Mouse (Mus musculus) embryonic facial prominence, embryonic 11.5 days (tissue): Measurements from ENCODE around the gene Tbc1d4. TPM values are rescaled to one million over a fixed set of nuclear protein-coding genes. Genes with fewer than 3 reads are reported as not detected.
A peak's percentile ranks its signal among the peaks of the same experiment; 100 is the strongest.

Source experiments
- ATAC-seq: fragments of 200-750 bp; cut with Nextera tagmentation; replicated peaks from 2 replicates; pipeline ENCODE4 v1.8.0; 2017; ENCODE audit warnings: low read depth; ENCODE audit not compliant: insufficient number of reproducible peaks, low FRiP score, low TSS enrichment
- DNase-seq: peaks from one replicate; pipeline ENCODE4 v3.0.0-alpha.2; 2015; ENCODE audit warnings: low spot score
- H3K27ac ChIP-seq: fragments of 300-500 bp; sonication (generic); replicated peaks from 2 replicates; pipeline ENCODE4 v1.5.1; 2014; ENCODE audit warnings: mild to moderate bottlenecking, low read depth, low read length, control low read depth
- H3K27me3 ChIP-seq: fragments of 300-500 bp; sonication (generic); 2 replicates; pipeline ENCODE4 v1.6.1; 2014; ENCODE audit warnings: mild to moderate bottlenecking, low read length, moderate library complexity, mixed read lengths; ENCODE audit not compliant: control insufficient read depth, insufficient read depth
- H3K36me3 ChIP-seq: fragments of 300-500 bp; sonication (generic); replicated peaks from 2 replicates; pipeline ENCODE4 v1.6.1; 2014; ENCODE audit warnings: low read depth, mild to moderate bottlenecking, low read length, moderate library complexity, mixed read lengths; ENCODE audit not compliant: control insufficient read depth, insufficient read depth
- H3K4me1 ChIP-seq: fragments of 300-500 bp; sonication (generic); 2 replicates; pipeline ENCODE4 v1.6.1; 2014; ENCODE audit warnings: low read length, mixed read lengths; ENCODE audit not compliant: control insufficient read depth, insufficient read depth
- H3K4me2 ChIP-seq: fragments of 300-500 bp; sonication (generic); 2 replicates; pipeline ENCODE4 v1.6.1; 2014; ENCODE audit warnings: low read depth, mild to moderate bottlenecking, control low read depth, low read length, moderate library complexity
- H3K4me3 ChIP-seq: fragments of 300-500 bp; sonication (generic); 2 replicates; pipeline ENCODE4 v1.5.1; 2014; ENCODE audit warnings: low read depth, low read length, control low read depth
- H3K9ac ChIP-seq: fragments of 300-500 bp; sonication (generic); replicated peaks from 2 replicates; pipeline ENCODE4 v1.6.1; 2014; ENCODE audit warnings: mild to moderate bottlenecking, control low read depth, low read length
- H3K9me3 ChIP-seq: fragments of 300-500 bp; sonication (generic); replicated peaks from 2 replicates; pipeline ENCODE4 v1.6.1; 2016; ENCODE audit warnings: mild to moderate bottlenecking, low read length, inconsistent platforms, mixed read lengths; ENCODE audit not compliant: control insufficient read depth
- WGBS: fragments of 180-500 bp; shearing (Covaris S2); extraction: QIAGEN DNeasy Blood & Tissue Kit; methylation state at CpG from one replicate; pipeline ENCODE4 v1.1.7; 2014; 5-methylcytosine and 5-hydroxymethylcytosine counted together
- polyA plus RNA-seq: library from polyadenylated mRNA; unstranded; fragments of >200 nt; fragmentation: Nextera tagmentation; extraction: Ambion mirVana; gene quantifications from 2 replicates; pipeline ENCODE4 v1.2.1, GENCODE M21; 2014

Gene Tbc1d4
- polyA plus RNA-seq, 1 experiment from 2014 or later = 5.8 TPM

- ATAC-seq = peak; percentile 97
- H3K9ac ChIP-seq = peak within 1 kb of the TSS; percentile 63
- no peaks in the 10 kb centered on the region for H3K9me3 ChIP-seq
- WGBS = under 1% methylated on average over 33 of the region's 39 CpGs
- no peaks in the 10 kb centered on the region for H3K27me3 ChIP-seq
- H3K4me3 ChIP-seq = peak within 1 kb of the TSS; percentile 69
- H3K4me1 ChIP-seq = no peaks in the 10 kb centered on the region
- H3K27ac ChIP-seq = peak within 1 kb of the TSS; percentile 44; the same call in 1 of the 2 replicates
- DNase-seq = peak; percentile 93
- H3K36me3 ChIP-seq = no peaks in the 10 kb centered on the region
- peak within 1 kb of the TSS; percentile 71 for H3K4me2 ChIP-seq
Measured at GRCm38 (mm10) chr14:101640153-101640843, 31.3 kb upstream of the Tbc1d4 start, which contains the start of gene Commd6. TSS of gene Commd6 (minus strand) at chr14:101640686.

GRCm38 (mm10) chr14:101637381-101637780 is 28.4 kb upstream of the Tbc1d4 start:
- H3K9me3 ChIP-seq = no peaks in the 10 kb centered on the region
- H3K27ac ChIP-seq = no peak overlapping the region
- WGBS = 92% methylated on average over 6 of the region's 6 CpGs
- no peak overlapping the region for H3K4me3 ChIP-seq
- ATAC-seq = no peak
- no peak for DNase-seq
- no peak overlapping the region for H3K9ac ChIP-seq
- no peaks in the 10 kb centered on the region for H3K36me3 ChIP-seq
- no peaks in the 10 kb centered on the region for H3K27me3 ChIP-seq
- no peaks in the 10 kb centered on the region for H3K4me1 ChIP-seq
- H3K4me2 ChIP-seq = no peak overlapping the region

GRCm38 (mm10) chr14:101635765-101636164 is 26.8 kb upstream of the Tbc1d4 start:
- H3K9ac ChIP-seq = no peak overlapping the region
- no peak overlapping the region for H3K4me2 ChIP-seq
- H3K4me1 ChIP-seq = no peaks in the 10 kb centered on the region
- DNase-seq (no peak), ATAC-seq (no peak)
- no peaks in the 10 kb centered on the region for H3K9me3 ChIP-seq
- H3K36me3 ChIP-seq = no peaks in the 10 kb centered on the region
- WGBS = 91% methylated on average over 1 of the region's 1 CpGs
- H3K27me3 ChIP-seq = no peaks in the 10 kb centered on the region
- no peak overlapping the region for H3K4me3 ChIP-seq
- no peak overlapping the region for H3K27ac ChIP-seq

- Histone ChIP-seq H3K9me3 (no peaks in the 10 kb centered on the region), H3K36me3 (no peaks in the 10 kb centered on the region), H3K27ac (no peak overlapping the region), H3K4me1 (no peaks in the 10 kb centered on the region), H3K4me2 (no peak overlapping the region), H3K4me3 (no peak overlapping the region), H3K27me3 (no peaks in the 10 kb centered on the region), H3K9ac (no peak overlapping the region)
- no peak for ATAC-seq
- WGBS = 81% methylated on average over 2 of the region's 2 CpGs
- DNase-seq = no peak
Measured at GRCm38 (mm10) chr14:101630548-101630947, 21.6 kb upstream of the Tbc1d4 start.

GRCm38 (mm10) chr14:101617680-101618079 is 8.7 kb upstream of the Tbc1d4 start:
- Histone ChIP-seq H3K27me3 (no peaks in the 10 kb centered on the region), H3K27ac (no peak overlapping the region), H3K4me2 (no peak overlapping the region), H3K4me3 (no peak overlapping the region), H3K9ac (no peak overlapping the region), H3K36me3 (no peaks in the 10 kb centered on the region), H3K9me3 (no peaks in the 10 kb centered on the region), H3K4me1 (no peaks in the 10 kb centered on the region)
- DNase-seq = no peak
- ATAC-seq = no peak
- 89% methylated on average over 5 of the region's 5 CpGs for WGBS

GRCm38 (mm10) chr14:101616178-101616577 is 7.2 kb upstream of the Tbc1d4 start:
- H3K27me3 ChIP-seq = no peaks in the 10 kb centered on the region
- no peaks in the 10 kb centered on the region for H3K9me3 ChIP-seq
- H3K9ac ChIP-seq = no peak overlapping the region
- H3K4me1 ChIP-seq = no peaks in the 10 kb centered on the region
- no peak overlapping the region for H3K4me3 ChIP-seq
- H3K27ac ChIP-seq = no peak overlapping the region
- ATAC-seq = no peak
- no peaks in the 10 kb centered on the region for H3K36me3 ChIP-seq
- WGBS = 80% methylated on average over 9 of the region's 9 CpGs
- DNase-seq = no peak
- H3K4me2 ChIP-seq = no peak overlapping the region

GRCm38 (mm10) chr14:101613206-101613605 is 4.2 kb upstream of the Tbc1d4 start:
- no peak overlapping the region for H3K4me3 ChIP-seq
- no peaks in the 10 kb centered on the region for H3K4me1 ChIP-seq
- WGBS = 45% methylated on average over 1 of the region's 1 CpGs
- no peak overlapping the region for H3K9ac ChIP-seq
- no peaks in the 10 kb centered on the region for H3K36me3 ChIP-seq
- ATAC-seq (no peak), DNase-seq (no peak)
- no peaks in the 10 kb centered on the region for H3K27me3 ChIP-seq
- H3K4me2 ChIP-seq = no peak overlapping the region
- no peak overlapping the region for H3K27ac ChIP-seq
- H3K9me3 ChIP-seq = no peaks in the 10 kb centered on the region

GRCm38 (mm10) chr14:101610701-101611100 is 1.7 kb upstream of the Tbc1d4 start:
- no peaks in the 10 kb centered on the region for H3K36me3 ChIP-seq
- peaks cover 2% of the 10 kb centered on the region; the same call in 1 of the 2 replicates for H3K4me1 ChIP-seq
- DNase-seq (no peak), ATAC-seq (no peak)
- WGBS = 80% methylated on average over 10 of the region's 10 CpGs
- no peak overlapping the region for H3K27ac ChIP-seq
- H3K9ac ChIP-seq = no peak overlapping the region
- no peaks in the 10 kb centered on the region for H3K9me3 ChIP-seq
- H3K4me3 ChIP-seq = no peak overlapping the region
- no peak overlapping the region for H3K4me2 ChIP-seq
- H3K27me3 ChIP-seq = peaks cover 2% of the 10 kb centered on the region; the same call in 1 of the 2 replicates
